Mouse (Mus musculus) liver, embryonic 16.5 days (tissue): Measurements from ENCODE around the gene Aifm3. TPM values are rescaled to one million over a fixed set of nuclear protein-coding genes. Genes with fewer than 3 reads are reported as not detected.
A peak's percentile ranks its signal among the peaks of the same experiment; 100 is the strongest.

ENCODE experiments used
- ATAC-seq: fragments of 200-750 bp; cut with Nextera tagmentation; 2 replicates; pipeline ENCODE4 v1.8.0; 2017; ENCODE audit warnings: low read depth, mild to moderate bottlenecking, moderate number of reproducible peaks, moderate library complexity
- H3K27ac ChIP-seq: fragments of 300-500 bp; sonication (generic); 2 replicates; pipeline ENCODE4 v1.5.1; 2014; ENCODE audit warnings: mild to moderate bottlenecking, low read length
- H3K27me3 ChIP-seq: fragments of 300-500 bp; sonication (generic); 2 replicates; pipeline ENCODE4 v1.6.1; 2014; ENCODE audit warnings: low read depth, low read length, mixed read lengths; ENCODE audit not compliant: control insufficient read depth, insufficient read depth
- H3K36me3 ChIP-seq: fragments of 300-500 bp; sonication (generic); 2 replicates; pipeline ENCODE4 v1.6.1; 2014; ENCODE audit warnings: mild to moderate bottlenecking; ENCODE audit not compliant: control insufficient read depth, insufficient read depth
- H3K4me1 ChIP-seq: fragments of 300-500 bp; sonication (generic); 2 replicates; pipeline ENCODE4 v1.6.1; 2014; ENCODE audit warnings: low read depth, low read length, mixed read lengths; ENCODE audit not compliant: control insufficient read depth
- H3K4me2 ChIP-seq: fragments of 300-500 bp; sonication (generic); 2 replicates; pipeline ENCODE4 v1.6.1; 2014; ENCODE audit warnings: low read depth, low read length, mixed read lengths
- H3K4me3 ChIP-seq: fragments of 300-500 bp; sonication (generic); 2 replicates; pipeline ENCODE4 v1.5.1; 2014; ENCODE audit warnings: low read depth, mild to moderate bottlenecking, low read length
- H3K9ac ChIP-seq: fragments of 300-500 bp; sonication (generic); 2 replicates; pipeline ENCODE4 v1.6.1; 2014; ENCODE audit warnings: low read depth, low read length
- H3K9me3 ChIP-seq: fragments of 300-500 bp; sonication (generic); replicated peaks from 2 replicates; pipeline ENCODE4 v1.6.1; 2016; ENCODE audit warnings: low read length; ENCODE audit not compliant: control insufficient read depth
- WGBS: fragments of 180-500 bp; shearing (Covaris S2); extraction: QIAGEN DNeasy Blood & Tissue Kit; methylation state at CpG from one replicate; pipeline ENCODE4 v1.1.7; 2014; ENCODE audit not compliant: insufficient replicate concordance; 5-methylcytosine and 5-hydroxymethylcytosine counted together
- polyA plus RNA-seq: library from polyadenylated mRNA; unstranded; fragments of >200 nt; fragmentation: Nextera tagmentation; extraction: Ambion mirVana; gene quantifications from 2 replicates; pipeline ENCODE4 v1.2.1, GENCODE M21; 2015

Gene Aifm3
- 3.8 and 6.3 TPM in 2 replicates for polyA plus RNA-seq

- peak within 1 kb of the TSS; percentile 61 for H3K4me3 ChIP-seq
- H3K9ac ChIP-seq, result peak within 1 kb of the TSS; percentile 58
- WGBS, result 4% methylated on average over 42 of the region's 47 CpGs
- peaks cover 6% of the 10 kb centered on the region for H3K36me3 ChIP-seq
- peaks cover 13% of the 10 kb centered on the region for H3K27me3 ChIP-seq
- H3K4me2 ChIP-seq, result peak within 1 kb of the TSS; percentile 79
- H3K4me1 ChIP-seq, result peaks cover 13% of the 10 kb centered on the region
- H3K9me3 ChIP-seq, result no peaks in the 10 kb centered on the region
- peak; percentile 83 for ATAC-seq
- no peak within 1 kb of the TSS; the same call in 1 of the 2 replicates for H3K27ac ChIP-seq
Measured at GRCm38 (mm10) chr16:17489469-17490111, at the start of gene Aifm3. Gene Aifm3 (plus strand): TSS chr16:17489611.

DNA sequence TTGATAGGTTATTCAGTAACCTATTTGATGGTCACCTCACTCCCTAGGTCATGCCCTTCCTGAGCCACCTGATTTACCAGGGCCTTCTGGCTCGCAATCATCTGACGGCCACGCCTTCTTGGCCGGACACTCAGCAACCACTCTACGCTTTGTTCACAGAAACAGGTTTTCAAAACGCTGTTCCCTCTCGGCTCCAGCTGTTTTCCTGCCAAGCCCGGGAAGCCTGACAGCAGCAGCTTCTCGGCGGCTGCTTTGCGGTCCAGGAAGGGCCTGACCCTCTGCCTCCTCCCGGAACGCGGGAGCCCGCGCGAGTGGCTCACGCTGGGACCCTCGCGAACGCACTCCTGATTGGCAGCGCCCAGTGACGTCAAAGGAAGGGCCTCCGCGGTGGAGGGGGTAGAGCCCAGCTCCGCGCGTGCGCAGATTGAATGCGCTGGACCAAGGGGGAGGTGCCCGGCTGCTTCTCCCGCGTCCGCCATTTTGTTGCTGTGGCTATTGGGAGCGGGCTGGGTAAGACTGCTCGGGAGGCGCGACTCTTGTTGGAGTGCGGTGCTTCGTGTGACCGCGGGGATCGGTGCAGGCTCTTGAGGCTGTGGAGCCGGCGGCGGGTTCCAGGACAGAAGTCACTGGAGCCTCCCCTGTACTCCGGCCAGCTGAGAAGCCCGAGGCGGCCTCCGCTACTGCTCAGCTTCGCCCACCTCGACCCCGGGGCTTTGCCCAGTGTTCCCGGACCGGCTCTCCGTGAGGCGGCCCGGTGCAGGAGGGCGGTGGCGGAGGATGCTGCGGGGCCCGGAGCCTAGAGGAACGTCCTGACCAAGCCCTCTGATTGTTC lies 37.7 kb upstream of the Aifm3 start, which contains the start of gene Crkl:
TSS of gene Crkl (plus strand) at position 447 of the 832 bp plus-strand sequence.
- H3K4me3 ChIP-seq, result peak within 1 kb of the TSS; percentile 95
- peaks cover 21% of the 10 kb centered on the region for H3K4me1 ChIP-seq
- ATAC-seq, result peak; percentile 95
- H3K27ac ChIP-seq, result peak within 1 kb of the TSS; percentile 87
- WGBS, result under 1% methylated on average over 63 of the region's 63 CpGs
- no peaks in the 10 kb centered on the region for H3K27me3 ChIP-seq
- peak within 1 kb of the TSS; percentile 82 for H3K4me2 ChIP-seq
- no peaks in the 10 kb centered on the region for H3K9me3 ChIP-seq
- H3K9ac ChIP-seq, result peak within 1 kb of the TSS; percentile 84
- H3K36me3 ChIP-seq, result no peaks in the 10 kb centered on the region

DNA sequence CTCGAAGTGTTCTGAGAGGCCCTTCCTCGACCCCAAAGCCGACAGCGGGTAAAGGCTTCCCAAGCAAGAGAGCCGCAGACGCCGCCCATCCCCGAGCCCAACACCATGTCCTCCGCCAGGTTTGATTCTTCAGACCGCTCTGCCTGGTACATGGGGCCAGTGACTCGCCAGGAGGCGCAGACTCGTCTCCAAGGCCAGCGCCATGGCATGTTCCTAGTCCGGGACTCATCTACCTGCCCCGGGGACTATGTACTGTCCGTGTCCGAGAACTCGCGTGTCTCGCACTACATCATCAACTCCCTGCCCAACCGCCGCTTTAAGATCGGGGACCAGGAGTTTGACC lies 37.1 kb upstream of the Aifm3 start:
- Histone ChIP-seq H3K4me3 (peak overlapping the region; percentile 95), H3K9me3 (no peaks in the 10 kb centered on the region), H3K4me1 (peaks cover 21% of the 10 kb centered on the region), H3K27me3 (no peaks in the 10 kb centered on the region), H3K4me2 (peak overlapping the region; percentile 82), H3K9ac (peak overlapping the region; percentile 84), H3K27ac (peak overlapping the region; percentile 86), H3K36me3 (no peaks in the 10 kb centered on the region)
- peak; percentile 42 for ATAC-seq
- under 1% methylated on average over 24 of the region's 24 CpGs for WGBS

DNA sequence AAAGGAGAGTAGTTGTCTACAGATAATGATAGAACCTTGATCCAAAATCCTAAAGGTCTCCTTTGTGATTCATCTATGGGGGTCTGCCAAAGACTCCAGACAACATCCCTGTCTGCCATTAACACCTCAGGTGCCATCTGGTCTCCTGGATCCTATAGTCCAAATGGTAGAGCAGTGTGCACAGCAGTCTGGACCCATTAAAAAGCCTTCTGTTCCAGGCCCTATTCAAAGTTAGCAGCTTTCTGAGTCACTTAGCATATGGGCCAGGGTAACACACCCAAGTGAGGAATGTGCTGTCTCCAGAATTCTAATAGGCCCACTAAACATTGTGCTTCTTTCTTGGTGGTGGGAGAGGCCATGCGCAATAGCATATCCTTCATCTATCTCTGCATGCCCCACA lies 32.5 kb upstream of the Aifm3 start:
- no peak for ATAC-seq
- H3K4me1 ChIP-seq, result peaks cover 31% of the 10 kb centered on the region
- no peaks in the 10 kb centered on the region for H3K27me3 ChIP-seq
- H3K4me2 ChIP-seq, result no peak overlapping the region
- H3K9ac ChIP-seq, result no peak overlapping the region
- 94% methylated on average over 1 of the region's 1 CpGs for WGBS
- H3K27ac ChIP-seq, result no peak overlapping the region
- H3K36me3 ChIP-seq, result no peaks in the 10 kb centered on the region
- no peak overlapping the region for H3K4me3 ChIP-seq
- no peaks in the 10 kb centered on the region for H3K9me3 ChIP-seq

DNA sequence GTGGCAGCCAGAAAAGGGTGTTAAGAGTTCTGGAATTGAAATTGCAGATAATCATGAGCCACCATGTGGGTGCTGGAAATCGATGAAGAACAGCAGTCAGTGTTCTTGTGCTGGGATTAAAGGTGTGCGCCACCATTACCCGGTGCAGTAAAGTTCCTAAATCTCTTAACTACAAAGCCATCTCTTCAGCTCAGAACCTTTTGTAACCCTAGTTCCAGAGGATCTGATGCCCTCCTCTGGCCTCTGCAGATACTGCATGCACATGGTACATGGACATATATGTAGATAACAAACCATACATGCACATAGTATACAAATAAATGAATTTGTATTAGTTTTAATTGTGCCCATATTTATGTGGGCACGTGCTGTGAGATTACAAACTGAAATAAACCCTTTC lies 29.2 kb upstream of the Aifm3 start:
- Histone ChIP-seq H3K4me2 (no peak overlapping the region), H3K9ac (no peak overlapping the region), H3K27ac (no peak overlapping the region), H3K27me3 (no peaks in the 10 kb centered on the region), H3K36me3 (no peaks in the 10 kb centered on the region), H3K4me3 (no peak overlapping the region), H3K9me3 (no peaks in the 10 kb centered on the region), H3K4me1 (peaks cover 25% of the 10 kb centered on the region)
- WGBS, result 60% methylated on average over 4 of the region's 4 CpGs
- ATAC-seq, result no peak

DNA sequence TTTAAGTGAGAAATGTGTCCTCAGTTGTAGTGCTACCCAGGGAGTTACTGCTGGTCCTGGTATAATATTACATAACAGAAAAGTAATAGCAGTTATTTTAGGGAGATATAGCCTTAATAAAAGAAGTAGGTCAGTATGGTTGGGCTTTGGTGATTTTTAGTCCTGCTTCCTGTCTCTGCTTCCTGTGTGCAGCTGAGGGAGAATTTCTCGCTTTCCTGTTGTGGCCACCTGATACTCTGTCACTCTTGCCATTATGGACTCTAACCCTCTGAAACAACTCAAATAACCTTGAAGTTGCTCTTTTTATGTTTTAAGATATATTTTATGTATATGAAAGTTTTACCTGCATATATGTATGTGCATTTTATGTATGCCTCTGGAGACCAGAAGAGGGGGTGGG lies 27.8 kb upstream of the Aifm3 start:
- Histone ChIP-seq H3K36me3 (no peaks in the 10 kb centered on the region), H3K27ac (no peak overlapping the region), H3K4me1 (peaks cover 19% of the 10 kb centered on the region), H3K9ac (no peak overlapping the region), H3K4me2 (0 out of 2 replicates have a peak overlapping the region, but pooled peaks have one; percentile 10), H3K9me3 (no peaks in the 10 kb centered on the region), H3K4me3 (no peak overlapping the region), H3K27me3 (no peaks in the 10 kb centered on the region)
- whole genome bisulfite sequencing, result 37% methylated on average over 1 of the region's 1 CpGs
- no peak for ATAC-seq

GRCm38 (mm10) chr16:17463184-17463583 lies 26.2 kb upstream of the Aifm3 start:
- Histone ChIP-seq H3K9ac (no peak overlapping the region), H3K27ac (no peak overlapping the region), H3K4me3 (no peak overlapping the region), H3K9me3 (no peaks in the 10 kb centered on the region), H3K4me1 (peaks cover 19% of the 10 kb centered on the region), H3K36me3 (no peaks in the 10 kb centered on the region), H3K27me3 (no peaks in the 10 kb centered on the region), H3K4me2 (no peak overlapping the region)
- ATAC-seq, result no peak
- WGBS, result 78% methylated on average over 2 of the region's 2 CpGs

GRCm38 (mm10) chr16:17466875-17467663 lies 22.3 kb upstream of the Aifm3 start:
- H3K9me3 ChIP-seq, result no peaks in the 10 kb centered on the region
- H3K4me1 ChIP-seq, result peaks cover 3% of the 10 kb centered on the region
- ATAC-seq, result no peak
- no peak overlapping the region for H3K27ac ChIP-seq
- H3K27me3 ChIP-seq, result no peaks in the 10 kb centered on the region
- H3K36me3 ChIP-seq, result peaks cover 12% of the 10 kb centered on the region
- no peak overlapping the region for H3K9ac ChIP-seq
- H3K4me3 ChIP-seq, result no peak overlapping the region
- no peak overlapping the region for H3K4me2 ChIP-seq
- WGBS, result 53% methylated on average over 4 of the region's 4 CpGs
